Mouse (Mus musculus): Measurements from ENCODE around the gene Rnf38. TPM values are rescaled to one million over a fixed set of nuclear protein-coding genes. Genes with fewer than 3 reads are reported as not detected.

The Rnf38 gene
- polyA plus RNA-seq (2014; fragmentation: Illumina TruSeq; extraction: RNeasy Lipid Tissue Mini Kit (QIAGEN cat#74804); ENCODE audit: low read depth, low replicate concordance) = 549 TPM

DNA sequence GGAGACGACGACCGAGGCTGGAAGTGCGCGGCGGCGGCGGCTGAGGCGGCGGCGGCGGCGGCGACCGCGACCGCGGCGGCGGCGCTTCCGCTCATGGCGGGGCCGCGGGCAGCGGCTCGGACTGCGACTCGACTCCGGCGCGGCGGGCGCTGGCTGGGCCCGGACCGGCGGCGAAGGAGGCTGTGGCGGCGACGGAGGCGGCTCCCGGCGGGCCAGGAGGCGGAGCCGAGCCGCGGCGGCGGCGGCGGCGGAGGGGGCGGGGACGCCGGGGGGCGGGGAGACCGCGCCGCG lies at the start of gene Rnf38:
Gene Rnf38 (minus strand): TSS at position 77 of the 291 bp plus-strand sequence.

DNA sequence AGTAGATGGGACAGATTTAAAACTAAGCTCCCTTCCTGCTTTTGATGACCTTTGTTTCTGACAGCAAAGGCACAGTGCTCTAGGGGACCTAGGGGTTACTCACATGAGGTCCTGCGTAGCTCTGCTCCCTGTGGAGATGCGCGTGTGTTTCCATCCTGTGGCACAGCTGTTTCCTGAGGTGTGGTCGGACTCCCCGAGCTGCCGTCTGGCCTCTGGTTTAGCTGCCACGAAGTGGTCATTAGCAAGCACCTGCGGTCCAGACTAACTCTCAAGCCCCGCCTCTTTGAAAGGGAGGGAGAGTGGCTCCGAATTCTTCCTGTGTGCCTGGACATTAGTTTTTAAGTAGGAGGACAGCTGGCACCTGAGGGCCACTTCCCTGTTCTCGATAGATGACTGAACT lies 149.6 kb downstream of the Rnf38 start, which contains the start of gene Gne:
Gene Gne (minus strand): TSS at position 233 of the 400 bp plus-strand sequence.

Other genes with a start within 250 kb of the Rnf38 start
- gene Clta, start 229.3 kb downstream of the Rnf38 start, polyA plus RNA-seq (2014; fragmentation: Illumina TruSeq; extraction: RNeasy Lipid Tissue Mini Kit (QIAGEN cat#74804); ENCODE audit: low read depth, low replicate concordance) = 11.7 TPM
- gene Gne, start 149.6 kb downstream of the Rnf38 start, polyA plus RNA-seq (2014; fragmentation: Illumina TruSeq; extraction: RNeasy Lipid Tissue Mini Kit (QIAGEN cat#74804); ENCODE audit: low read depth, low replicate concordance) = 1.8 TPM
- 4.3 TPM for gene Melk, start 67.1 kb upstream of the Rnf38 start, polyA plus RNA-seq (2014; fragmentation: Illumina TruSeq; extraction: RNeasy Lipid Tissue Mini Kit (QIAGEN cat#74804); ENCODE audit: low read depth, low replicate concordance)

Measured in testis, adult 10 weeks (tissue).